Mouse (Mus musculus): Measurements from ENCODE around the gene Pdhx.

The Pdhx gene

DNA sequence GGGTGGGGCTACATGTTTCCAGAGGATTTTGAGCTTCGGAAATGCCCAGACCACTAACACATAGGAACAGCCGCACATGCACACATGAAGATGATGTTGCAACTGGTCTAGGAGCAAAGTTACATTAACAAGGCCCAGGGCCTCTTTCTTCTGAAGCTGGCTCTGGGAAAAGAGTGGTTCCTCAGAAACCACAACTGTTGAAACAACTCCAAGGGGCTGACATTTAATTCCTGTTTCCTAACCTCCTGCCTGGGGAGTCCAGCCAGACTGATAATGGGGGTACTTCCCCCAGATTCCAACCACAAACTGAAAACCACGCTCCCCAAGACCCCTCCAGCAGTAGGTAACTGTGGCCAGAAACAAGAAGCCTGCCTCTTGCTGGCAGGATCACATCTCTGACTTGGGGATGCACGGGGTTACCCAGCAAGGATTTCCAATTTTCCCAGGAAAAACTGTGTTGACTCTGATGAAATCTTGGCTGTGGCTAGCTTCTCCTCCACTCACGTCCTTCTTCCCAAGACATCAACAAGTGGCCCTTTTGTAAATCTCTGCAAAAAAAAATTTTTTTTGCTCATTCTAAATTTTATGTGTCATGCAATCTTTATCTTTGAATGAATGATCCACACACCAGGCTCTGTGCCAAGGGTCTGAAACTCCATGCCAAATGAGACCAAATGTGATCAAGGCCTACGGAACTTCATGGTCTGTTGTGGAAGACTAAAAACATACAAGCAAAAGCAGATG is 86.2 kb downstream of the Pdhx start:
- DNase-seq = no peak

GRCm38 (mm10) chr2:102986424-102986823 is 86.9 kb downstream of the Pdhx start:
- no peak for DNase-seq

GRCm38 (mm10) chr2:102982822-102983221 is 90.5 kb downstream of the Pdhx start:
- no peak for DNase-seq

- DNase-seq = no peak
Measured at GRCm38 (mm10) chr2:102981446-102982314, 91.6 kb downstream of the Pdhx start.

DNA sequence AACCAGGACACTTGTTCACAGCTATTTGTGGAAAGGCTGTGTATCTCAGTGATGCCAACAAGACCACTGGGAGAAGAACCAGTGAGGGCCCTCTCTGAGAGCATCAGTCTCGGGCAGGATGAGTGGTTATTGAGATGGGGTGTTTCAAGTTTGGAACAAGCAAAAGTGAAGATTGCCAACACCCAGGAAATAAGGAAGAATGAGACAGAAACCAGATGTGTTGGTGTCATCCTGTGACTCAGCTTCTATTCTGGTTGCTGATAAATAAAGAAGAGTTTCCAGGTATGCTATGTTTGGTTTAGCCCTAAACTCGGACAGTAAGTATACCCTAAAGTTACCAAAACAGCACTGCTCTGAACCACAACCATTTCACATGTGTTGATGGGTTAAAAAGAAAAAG is 92.4 kb downstream of the Pdhx start:
- no peak for DNase-seq

DNA sequence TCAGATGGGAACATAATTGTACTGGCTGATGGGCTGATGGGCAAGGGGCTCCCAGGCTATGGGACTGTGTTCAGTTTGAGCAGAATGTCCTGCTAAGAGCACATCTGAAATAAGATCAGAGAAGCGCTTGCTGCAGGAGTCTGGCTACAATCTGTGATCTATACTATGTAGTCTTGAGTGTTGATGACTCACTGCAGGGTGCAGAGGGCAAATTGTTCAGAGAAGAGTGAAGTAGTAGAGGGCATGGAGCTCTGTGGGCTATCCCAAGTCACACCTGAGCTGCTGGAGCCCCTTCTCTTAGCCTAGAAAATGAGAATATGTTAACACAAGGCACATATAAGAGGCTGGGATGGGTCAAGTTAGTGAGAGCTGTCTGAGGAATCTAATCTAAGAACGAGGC is 93.8 kb downstream of the Pdhx start:
- DNase-seq = no peak

DNA sequence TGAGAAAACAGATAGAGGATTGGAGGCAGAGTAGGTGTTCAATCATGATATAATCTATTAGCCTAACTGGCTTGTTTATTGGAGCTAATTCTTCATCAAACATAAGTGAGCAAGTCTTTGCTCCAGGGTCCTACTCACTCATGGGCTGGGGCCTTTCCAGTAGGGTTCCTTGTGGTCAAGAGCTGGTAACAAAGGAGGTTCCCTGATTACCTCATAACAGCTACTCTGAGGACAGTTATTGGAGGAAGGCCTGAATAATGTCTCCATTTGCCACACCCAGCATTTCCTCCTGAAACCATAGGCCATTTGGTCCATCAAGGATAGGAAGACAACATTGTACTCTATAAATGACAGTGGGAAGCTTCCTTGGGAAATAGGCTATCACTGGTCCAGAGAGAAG is 94.2 kb downstream of the Pdhx start:
- no peak for DNase-seq

GRCm38 (mm10) chr2:102975358-102975945 is 97.9 kb downstream of the Pdhx start:
- no peak for DNase-seq

GRCm38 (mm10) chr2:102973115-102973514 is 100.2 kb downstream of the Pdhx start:
- DNase-seq = no peak

GRCm38 (mm10) chr2:102972575-102972974 is 100.7 kb downstream of the Pdhx start:
- DNase-seq = no peak

DNA sequence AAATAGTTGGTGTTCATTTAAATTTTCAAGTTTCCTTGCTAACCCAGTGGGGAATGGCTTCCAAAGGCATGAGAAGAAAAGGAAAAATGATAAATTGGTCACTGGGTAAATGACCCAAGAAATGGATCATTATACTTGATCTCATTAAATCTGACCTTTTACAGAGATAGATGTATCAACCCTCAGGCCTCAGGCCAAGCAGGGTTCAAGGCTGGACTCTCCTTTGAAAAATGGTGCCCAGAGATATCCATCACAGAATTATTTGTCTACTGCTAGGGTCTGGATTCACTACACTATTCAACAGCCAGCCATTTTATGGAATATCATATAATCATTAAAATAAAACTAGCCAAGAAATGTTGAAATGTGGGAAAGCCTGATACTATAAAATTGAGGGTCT is 101.4 kb downstream of the Pdhx start:
- DNase-seq = no peak

All from thymus, postnatal 14 days (tissue).